ENCODE assay signal across 14 mouse cellular contexts in genomic region chr12:110707451-110707850, GRCm38 (mm10). TPM values are rescaled to one million over a fixed set of nuclear protein-coding genes. Genes with fewer than 3 reads are reported as not detected.
A peak's percentile ranks its signal among the peaks of the same experiment; 100 is the strongest.
DNase-seq lines count a peak whose midpoint lies in the region; ATAC-seq and TF ChIP-seq lines count a peak whose summit lies in the region.
"Had no signal": no experiment of that assay in that cellular context is flagged by ENCODE, and none has a peak within 500 bp of the region (broad histone marks: within the 10 kb centered on the region; RNA-seq: fewer than 3 reads in every experiment).

No protein-coding gene starts in this region.

- WGBS in heart, embryonic 12.5 days, result 89% methylated on average over 7 of the region's 7 CpGs
- 93% methylated on average over 7 of the region's 7 CpGs for WGBS in midbrain, embryonic 10.5 days
- 87% methylated on average over 7 of the region's 7 CpGs for WGBS in midbrain, embryonic 14.5 days
- WGBS in macrophage (ENCODE audit: missing documents), result 90% methylated on average over 7 of the region's 7 CpGs

- H3K4me2 ChIP-seq in heart, embryonic 12.5 days, result 0 out of 2 replicates have a peak overlapping the region, but pooled peaks have one; percentile 73
- H3K4me2 ChIP-seq in midbrain, embryonic 14.5 days (ENCODE audit: low read length), result no peak overlapping the region; the same call in 1 of the 2 replicates

- 0 out of 2 replicates have a peak, but pooled peaks have one; percentile 17 for TF ChIP-seq CTCF in bone marrow macrophage, adult 2 months (IDR thresholded peaks at IDR 0.05; ENCODE audit: low read depth, low read length)

- no peak for TF ChIP-seq POLR2A in bone marrow macrophage, adult 2 months (IDR thresholded peaks at IDR 0.05; ENCODE audit: borderline replicate concordance, low read depth, low read length)

- intact Hi-C loops in heart, postnatal 25 days (cut with DNase I), result loop anchor here (10.0 kb wide), 1 partner anchor 253 kb away; no protein-coding TSS in a partner anchor

- H3K9ac ChIP-seq in heart, embryonic 12.5 days, result no peak overlapping the region
- no peak overlapping the region for H3K9ac ChIP-seq in midbrain, embryonic 14.5 days (replicated peaks; ENCODE audit: low read length)

- H3K27me3 ChIP-seq in heart, embryonic 12.5 days (replicated peaks), result no peaks in the 10 kb centered on the region
- no peaks in the 10 kb centered on the region for H3K27me3 ChIP-seq in midbrain, embryonic 10.5 days (ENCODE audit: low read depth, poor library complexity, severe bottlenecking)
- no peaks in the 10 kb centered on the region for H3K27me3 ChIP-seq in midbrain, embryonic 14.5 days (ENCODE audit: control insufficient read depth, insufficient read depth, low read length)

- ATAC-seq in heart, embryonic 12.5 days (ENCODE audit: insufficient number of reproducible peaks, low FRiP score), result no peak
- no peak for ATAC-seq in midbrain, embryonic 14.5 days (ENCODE audit: low FRiP score, low TSS enrichment)

- no peaks in the 10 kb centered on the region for H3K9me3 ChIP-seq in heart, embryonic 12.5 days (replicated peaks)
- H3K9me3 ChIP-seq in midbrain, embryonic 10.5 days (replicated peaks), result no peaks in the 10 kb centered on the region
- H3K9me3 ChIP-seq in midbrain, embryonic 14.5 days (ENCODE audit: control insufficient read depth, low read length), result no peaks in the 10 kb centered on the region
- H3K9me3 ChIP-seq: limb, embryonic 10.5 days had no signal

- no peak overlapping the region for H3K27ac ChIP-seq in heart, embryonic 12.5 days (ENCODE audit: poor library complexity, severe bottlenecking)
- no peak overlapping the region for H3K27ac ChIP-seq in midbrain, embryonic 10.5 days (replicated peaks)
- H3K27ac ChIP-seq in midbrain, embryonic 14.5 days (replicated peaks; ENCODE audit: low read depth, low read length), result no peak overlapping the region
- peak overlapping the region; percentile 80 for H3K27ac ChIP-seq in bone marrow macrophage, adult 2 months (ENCODE audit: insufficient read depth, low read depth, low read length)
- peak overlapping the region; percentile 92 for H3K27ac ChIP-seq in macrophage

- no peaks in the 10 kb centered on the region for H3K79me2 ChIP-seq in macrophage (ENCODE audit: inconsistent target)

- H3K4me1 ChIP-seq in heart, embryonic 12.5 days (replicated peaks), result peaks cover 13% of the 10 kb centered on the region
- H3K4me1 ChIP-seq in midbrain, embryonic 10.5 days, result peaks cover 14% of the 10 kb centered on the region
- H3K4me1 ChIP-seq in midbrain, embryonic 14.5 days (ENCODE audit: control insufficient read depth, insufficient read depth, low read length), result no peaks in the 10 kb centered on the region
- peaks cover 44% of the 10 kb centered on the region for H3K4me1 ChIP-seq in bone marrow macrophage, adult 2 months (ENCODE audit: control insufficient read depth, insufficient read depth, low read length)

- no peaks in the 10 kb centered on the region for H3K36me3 ChIP-seq in heart, embryonic 12.5 days
- H3K36me3 ChIP-seq in midbrain, embryonic 10.5 days, result no peaks in the 10 kb centered on the region
- H3K36me3 ChIP-seq in midbrain, embryonic 14.5 days (ENCODE audit: control insufficient read depth, insufficient read depth, low read length), result no peaks in the 10 kb centered on the region
- H3K36me3 ChIP-seq in macrophage (ENCODE audit: inconsistent target), result no peaks in the 10 kb centered on the region
- H3K36me3 ChIP-seq: limb, embryonic 10.5 days had no signal

- H3K4me3 ChIP-seq in heart, embryonic 12.5 days, result no peak overlapping the region
- peak overlapping the region; percentile 56; the same call in 1 of the 2 replicates for H3K4me3 ChIP-seq in midbrain, embryonic 10.5 days
- H3K4me3 ChIP-seq in midbrain, embryonic 14.5 days (replicated peaks; ENCODE audit: low read depth, low read length), result no peak overlapping the region
- H3K4me3 ChIP-seq in bone marrow macrophage, adult 2 months (ENCODE audit: insufficient read depth, low read length), result no peak overlapping the region
- no peak overlapping the region for H3K4me3 ChIP-seq in macrophage (ENCODE audit: inconsistent target)

- DNase-seq in heart, postnatal 25 days (ENCODE audit: low spot score), result no peak
- no peak for DNase-seq in midbrain, embryonic 10.5 days (ENCODE audit: low spot score)
- DNase-seq in midbrain, embryonic 14.5 days, result no peak
- DNase-seq in ovary, postnatal 14 days (ENCODE audit: low spot score), result no peak
- DNase-seq: cerebellum, adult 9-10 months; right cerebral cortex, postnatal 25 days had no signal

RNA-seq across cellular contexts. Expression of gene Hsp90aa1, which starts 4.9 kb away (rescaled TPM):
- 648 and 662 TPM in 2 replicates for polyA plus RNA-seq in heart, embryonic 12.5 days (2016; fragmentation: Nextera tagmentation; extraction: Ambion mirVana)
- 100 to 1,000 TPM; 136 to 207 TPM for total RNA-seq in heart, postnatal 25 days (2021)
- 1,099 and 1,206 TPM in 2 replicates for polyA plus RNA-seq in midbrain, embryonic 10.5 days (2016; fragmentation: Nextera tagmentation; extraction: Ambion mirVana)
- polyA plus RNA-seq in midbrain, embryonic 14.5 days (2014; fragmentation: Nextera tagmentation; extraction: Ambion mirVana), result 1,408 and 1,565 TPM in 2 replicates
- 156 and 159 TPM in 2 replicates for polyA plus RNA-seq in bone marrow macrophage, adult 2 months (2012; ENCODE audit: insufficient read depth, insufficient read length, missing spikeins)
- 100 to 1,000 TPM in 8 of 26 experiments, 10 to 100 TPM in 18; 32.1 to 205 (median 72.0) TPM for total RNA-seq in macrophage (2018; cell fraction: chromatin; rRNA removed)
- total RNA-seq in macrophage (2018; cell fraction: cytosol; rRNA removed), result 100 to 1,000 TPM; 196 to 384 (median 264) TPM
- 100 to 1,000 TPM in 24 of 26 experiments, 10 to 100 TPM in 2; 70.2 to 285 (median 139) TPM for total RNA-seq in macrophage (2018; cell fraction: nucleus; rRNA removed)
- polyA plus RNA-seq in macrophage (2018), result 118 to 318 TPM (median 290 TPM) in 3 replicates

RNA-seq across cellular contexts. Expression of gene 1700001K19Rik, which starts 25.0 kb away (rescaled TPM):
- not detected in 2 replicates for polyA plus RNA-seq in heart, embryonic 12.5 days (2016; fragmentation: Nextera tagmentation; extraction: Ambion mirVana)
- not detected for total RNA-seq in heart, postnatal 25 days (2021)
- not detected in 2 replicates for polyA plus RNA-seq in midbrain, embryonic 10.5 days (2016; fragmentation: Nextera tagmentation; extraction: Ambion mirVana)
- 0.70 TPM in 1 of 2 replicates, not detected in the other for polyA plus RNA-seq in midbrain, embryonic 14.5 days (2014; fragmentation: Nextera tagmentation; extraction: Ambion mirVana)
- polyA plus RNA-seq in bone marrow macrophage, adult 2 months (2012; ENCODE audit: insufficient read depth, insufficient read length, missing spikeins), result not detected in 2 replicates
- total RNA-seq in macrophage (2018; cell fraction: chromatin; rRNA removed), result not detected
- total RNA-seq in macrophage (2018; cell fraction: cytosol; rRNA removed), result not detected
- not detected for total RNA-seq in macrophage (2018; cell fraction: nucleus; rRNA removed)
- not detected in 3 replicates for polyA plus RNA-seq in macrophage (2018)
- total RNA-seq: gastrocnemius, postnatal 4 days; layer of hippocampus, postnatal 14 days had no signal
- polyA plus RNA-seq: kidney, postnatal 0 days; limb, embryonic 10.5 days; lung, embryonic 16.5 days had no signal

RNA-seq across cellular contexts. Expression of gene Wdr20, which starts 30.3 kb away (rescaled TPM):
- polyA plus RNA-seq in heart, embryonic 12.5 days (2016; fragmentation: Nextera tagmentation; extraction: Ambion mirVana), result 16.4 and 16.8 TPM in 2 replicates
- total RNA-seq in heart, postnatal 25 days (2021), result 10 to 100 TPM; 27.9 to 28.6 TPM
- 22.6 and 27.9 TPM in 2 replicates for polyA plus RNA-seq in midbrain, embryonic 10.5 days (2016; fragmentation: Nextera tagmentation; extraction: Ambion mirVana)
- polyA plus RNA-seq in midbrain, embryonic 14.5 days (2014; fragmentation: Nextera tagmentation; extraction: Ambion mirVana), result 22.1 and 24.0 TPM in 2 replicates
- polyA plus RNA-seq in bone marrow macrophage, adult 2 months (2012; ENCODE audit: insufficient read depth, insufficient read length, missing spikeins), result 27.9 and 33.7 TPM in 2 replicates
- 100 to 1,000 TPM in 2 of 26 experiments, 10 to 100 TPM in 24; 58.6 to 114 (median 80.3) TPM for total RNA-seq in macrophage (2018; cell fraction: chromatin; rRNA removed)
- 10 to 100 TPM; 13.3 to 23.3 (median 17.3) TPM for total RNA-seq in macrophage (2018; cell fraction: cytosol; rRNA removed)
- 10 to 100 TPM; 38.9 to 88.2 (median 61.7) TPM for total RNA-seq in macrophage (2018; cell fraction: nucleus; rRNA removed)
- 20.2 to 22.2 TPM (median 20.6 TPM) in 3 replicates for polyA plus RNA-seq in macrophage (2018)

Comparison
In these comparisons a context has a peak if more than half of its experiments do, and no peak if none do; other contexts are left out.
1. H3K27ac ChIP-seq: peak in bone marrow macrophage, adult 2 months (single experiment) and macrophage (single experiment); none in heart, embryonic 12.5 days (single experiment), midbrain, embryonic 10.5 days (single experiment) and midbrain, embryonic 14.5 days (single experiment).